Mouse (Mus musculus): ENCODE results near the gene Asdurf. TPM values are rescaled to one million over a fixed set of nuclear protein-coding genes. Genes with fewer than 3 reads are reported as not detected.

The Asdurf gene
- 172 TPM for polyA plus RNA-seq (2014; fragmentation: Illumina TruSeq; extraction: RNeasy Lipid Tissue Mini Kit (QIAGEN cat#74804); ENCODE audit: low read depth, low replicate concordance)

GRCm38 (mm10) chr1:53352327-53353261, at the start of gene Asdurf, which contains the start of the genes Gm28551 and Asnsd1:
Gene Asdurf (minus strand): TSS chr1:53352619.
Gene Gm28551 (minus strand): TSS chr1:53352667.
Gene Asnsd1 (minus strand): TSS chr1:53352752.

GRCm38 (mm10) chr1:53312989-53313967, 39.1 kb downstream of the Asdurf start, which contains the start of gene Osgepl1:
Gene Osgepl1 (plus strand): TSS chr1:53313624.

Other genes starting within 250 kb of the Asdurf start
- gene 1700019A02Rik, start 165.0 kb downstream of the Asdurf start, polyA plus RNA-seq (2014; fragmentation: Illumina TruSeq; extraction: RNeasy Lipid Tissue Mini Kit (QIAGEN cat#74804); ENCODE audit: low read depth, low replicate concordance), result not detected
- gene Pms1, start 55.6 kb downstream of the Asdurf start, polyA plus RNA-seq (2014; fragmentation: Illumina TruSeq; extraction: RNeasy Lipid Tissue Mini Kit (QIAGEN cat#74804); ENCODE audit: low read depth, low replicate concordance), result 8.2 TPM
- gene Ormdl1, start 55.5 kb downstream of the Asdurf start, polyA plus RNA-seq (2014; fragmentation: Illumina TruSeq; extraction: RNeasy Lipid Tissue Mini Kit (QIAGEN cat#74804); ENCODE audit: low read depth, low replicate concordance), result 118 TPM
- not detected for gene Gm28778, start 55.5 kb downstream of the Asdurf start, polyA plus RNA-seq (2014; fragmentation: Illumina TruSeq; extraction: RNeasy Lipid Tissue Mini Kit (QIAGEN cat#74804); ENCODE audit: low read depth, low replicate concordance)
- gene Osgepl1, start 39.0 kb downstream of the Asdurf start, polyA plus RNA-seq (2014; fragmentation: Illumina TruSeq; extraction: RNeasy Lipid Tissue Mini Kit (QIAGEN cat#74804); ENCODE audit: low read depth, low replicate concordance), result 79.3 TPM
- gene Gm28551, start within 50 bp of the Asdurf start, polyA plus RNA-seq (2014; fragmentation: Illumina TruSeq; extraction: RNeasy Lipid Tissue Mini Kit (QIAGEN cat#74804); ENCODE audit: low read depth, low replicate concordance), result 0.52 TPM
- 75.2 TPM for gene Asnsd1, start 133 bp upstream of the Asdurf start, polyA plus RNA-seq (2014; fragmentation: Illumina TruSeq; extraction: RNeasy Lipid Tissue Mini Kit (QIAGEN cat#74804); ENCODE audit: low read depth, low replicate concordance)